Mouse (Mus musculus): ENCODE data around the gene Spocd1. TPM values are rescaled to one million over a fixed set of nuclear protein-coding genes. Genes with fewer than 3 reads are reported as not detected.

Gene Spocd1
- total RNA-seq, 2 experiments from 2014 or later: not detected

- no peak for DNase-seq
Observed at GRCm38 (mm10) chr4:129918464-129918863, 10.6 kb upstream of the Spocd1 start.

GRCm38 (mm10) chr4:129918901-129919300 lies 10.1 kb upstream of the Spocd1 start:
- no peak for DNase-seq

- no peak for DNase-seq
Observed at GRCm38 (mm10) chr4:129920542-129921313, 8.3 kb upstream of the Spocd1 start.

- DNase-seq: peak in 1 of 2 experiments; percentile 25
Observed at GRCm38 (mm10) chr4:129921314-129921587, 7.8 kb upstream of the Spocd1 start.

GRCm38 (mm10) chr4:129924143-129924542 lies 4.9 kb upstream of the Spocd1 start:
- DNase-seq: peak in 1 of 2 experiments; percentile 47

- no peak for DNase-seq
Observed at GRCm38 (mm10) chr4:129924694-129925093, 4.4 kb upstream of the Spocd1 start.

GRCm38 (mm10) chr4:129926544-129926943 lies 2.5 kb upstream of the Spocd1 start:
- DNase-seq: peak; percentile 70 to 79

GRCm38 (mm10) chr4:129927091-129927490 lies 2.0 kb upstream of the Spocd1 start:
- no peak for DNase-seq

GRCm38 (mm10) chr4:129928124-129928751 lies 811 bp upstream of the Spocd1 start:
- peak; percentile 78 to 96 for DNase-seq

GRCm38 (mm10) chr4:129933696-129934095 lies 4.6 kb downstream of the Spocd1 start:
- no peak for DNase-seq

GRCm38 (mm10) chr4:129934177-129934855 lies 5.3 kb downstream of the Spocd1 start:
- no peak for DNase-seq

- DNase-seq: peak; percentile 73 to 78
Observed at GRCm38 (mm10) chr4:129951359-129951821, 22.3 kb downstream of the Spocd1 start.

- DNase-seq: no peak
Observed at GRCm38 (mm10) chr4:129952241-129952810, 23.3 kb downstream of the Spocd1 start.

- DNase-seq: no peak
Observed at GRCm38 (mm10) chr4:129954527-129954926, 25.5 kb downstream of the Spocd1 start.

GRCm38 (mm10) chr4:129960180-129960944 lies 31.3 kb downstream of the Spocd1 start:
- peak; percentile 64 to 68 for DNase-seq

- no peak for DNase-seq
Observed at GRCm38 (mm10) chr4:129965294-129965693, 36.2 kb downstream of the Spocd1 start.

GRCm38 (mm10) chr4:129966201-129966600 lies 37.2 kb downstream of the Spocd1 start:
- no peak for DNase-seq

- DNase-seq: no peak
Observed at GRCm38 (mm10) chr4:129967024-129968014, 38.3 kb downstream of the Spocd1 start.

- no peak for DNase-seq
Observed at GRCm38 (mm10) chr4:129970168-129970567, 41.1 kb downstream of the Spocd1 start.

- no peak for DNase-seq
Observed at GRCm38 (mm10) chr4:129970861-129971260, 41.8 kb downstream of the Spocd1 start.

- no peak for DNase-seq
Observed at GRCm38 (mm10) chr4:129971989-129972388, 42.9 kb downstream of the Spocd1 start.

Measured in heart, adult 18-20 months (tissue).